Mouse (Mus musculus) heart, embryonic 12.5 days (tissue): Measurements from ENCODE around the gene Slc23a2. TPM values are rescaled to one million over a fixed set of nuclear protein-coding genes. Genes with fewer than 3 reads are reported as not detected.

Experiments
- ATAC-seq: fragments of 200-750 bp; cut with Nextera tagmentation; 2 replicates; pipeline ENCODE4 v1.8.0; 2017; ENCODE audit warnings: moderate TSS enrichment, moderate library complexity; ENCODE audit not compliant: insufficient number of reproducible peaks, low FRiP score
- H3K27ac ChIP-seq: fragments of 300-500 bp; sonication (generic); 2 replicates; pipeline ENCODE4 v1.5.1; 2016; ENCODE audit warnings: mild to moderate bottlenecking, moderate library complexity; ENCODE audit not compliant: poor library complexity, severe bottlenecking
- H3K27me3 ChIP-seq: fragments of 300-500 bp; sonication (generic); replicated peaks from 2 replicates; pipeline ENCODE4 v1.6.1; 2016; ENCODE audit warnings: mild to moderate bottlenecking, moderate library complexity
- H3K36me3 ChIP-seq: fragments of 300-500 bp; sonication (generic); 2 replicates; pipeline ENCODE4 v1.6.1; 2016; ENCODE audit warnings: mild to moderate bottlenecking, moderate library complexity
- H3K4me1 ChIP-seq: fragments of 300-500 bp; sonication (generic); replicated peaks from 2 replicates; pipeline ENCODE4 v1.6.1; 2016; ENCODE audit warnings: mild to moderate bottlenecking
- H3K4me2 ChIP-seq: fragments of 300-500 bp; sonication (generic); 2 replicates; pipeline ENCODE4 v1.6.1; 2016; ENCODE audit warnings: mild to moderate bottlenecking, moderate library complexity
- H3K4me3 ChIP-seq: fragments of 300-500 bp; sonication (generic); 2 replicates; pipeline ENCODE4 v1.5.1; 2016; ENCODE audit warnings: mild to moderate bottlenecking
- H3K9ac ChIP-seq: fragments of 300-500 bp; sonication (generic); 2 replicates; pipeline ENCODE4 v1.6.1; 2016; ENCODE audit warnings: mild to moderate bottlenecking, moderate library complexity
- H3K9me3 ChIP-seq: fragments of 300-500 bp; sonication (generic); replicated peaks from 2 replicates; pipeline ENCODE4 v1.6.1; 2016; ENCODE audit warnings: mild to moderate bottlenecking, moderate library complexity
- WGBS: fragments of 180-500 bp; shearing (Covaris S2); methylation state at CpG from one replicate; pipeline ENCODE4 v1.1.7; 2016; 5-methylcytosine and 5-hydroxymethylcytosine counted together
- polyA plus RNA-seq: library from polyadenylated mRNA; unstranded; fragments of >200 nt; fragmentation: Nextera tagmentation; extraction: Ambion mirVana; gene quantifications from 2 replicates; pipeline ENCODE4 v1.2.1, GENCODE M21; 2016

Slc23a2 gene
- polyA plus RNA-seq, 1 experiment from 2014 or later: 12.1 TPM

DNA sequence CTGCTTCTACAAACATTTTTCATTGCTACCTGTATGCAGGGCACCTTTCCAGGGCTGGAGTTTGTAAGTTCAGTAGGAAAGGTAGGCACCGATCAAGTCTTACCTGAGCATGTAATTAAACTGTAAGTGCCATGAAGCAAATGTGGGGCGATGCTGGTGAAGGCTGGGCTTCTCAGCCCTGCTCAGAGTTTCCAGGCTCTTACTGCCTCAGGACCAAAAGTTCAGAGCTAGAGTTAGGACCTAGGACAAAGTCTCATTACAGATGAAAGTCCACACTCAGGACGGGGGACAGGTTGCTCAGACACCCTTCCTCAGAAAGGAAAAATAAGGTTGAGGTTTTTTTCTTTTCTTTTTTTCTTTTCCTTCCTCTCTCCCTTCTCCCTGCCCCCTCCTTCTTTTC is 95.4 kb downstream of the Slc23a2 start:
- no peak overlapping the region for H3K4me3 ChIP-seq
- H3K27ac ChIP-seq: no peak overlapping the region
- no peak overlapping the region for H3K9ac ChIP-seq
- peaks cover 10% of the 10 kb centered on the region for H3K4me1 ChIP-seq
- 75% methylated on average over 3 of the region's 3 CpGs for WGBS
- no peaks in the 10 kb centered on the region for H3K27me3 ChIP-seq
- no peaks in the 10 kb centered on the region for H3K9me3 ChIP-seq
- no peak for ATAC-seq
- no peak overlapping the region for H3K4me2 ChIP-seq
- peaks cover 2% of the 10 kb centered on the region; the same call in 1 of the 2 replicates for H3K36me3 ChIP-seq

- H3K9ac ChIP-seq: no peak overlapping the region
- H3K4me1 ChIP-seq: peaks cover 13% of the 10 kb centered on the region
- no peak for ATAC-seq
- no peak overlapping the region for H3K27ac ChIP-seq
- no peak overlapping the region for H3K4me2 ChIP-seq
- WGBS: 68% methylated on average over 11 of the region's 11 CpGs
- H3K4me3 ChIP-seq: no peak overlapping the region
- H3K9me3 ChIP-seq: no peaks in the 10 kb centered on the region
- H3K36me3 ChIP-seq: peaks cover 2% of the 10 kb centered on the region; the same call in 1 of the 2 replicates
- no peaks in the 10 kb centered on the region for H3K27me3 ChIP-seq
These were observed 96.7 kb downstream of the Slc23a2 start for GRCm38 (mm10) chr2:132048143-132048772.

DNA sequence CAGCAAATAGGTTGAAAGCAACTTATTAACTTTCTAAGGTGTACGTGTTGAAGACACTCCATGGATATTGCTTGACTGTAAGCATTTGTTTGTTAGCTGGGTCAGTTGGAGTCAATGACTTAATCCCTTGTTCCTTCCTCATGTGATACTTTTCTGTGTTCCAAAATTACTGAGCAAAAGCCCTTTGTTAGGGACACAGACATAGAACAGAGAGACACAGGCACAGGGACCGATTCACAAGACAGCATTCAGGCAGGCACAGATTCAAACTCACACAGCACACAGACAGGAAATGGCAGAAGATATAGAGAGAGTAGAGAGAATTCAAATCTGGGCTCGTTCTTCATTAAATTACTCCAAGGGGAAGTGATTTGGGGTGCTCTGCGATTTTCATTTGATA is 97.5 kb downstream of the Slc23a2 start:
- H3K27me3 ChIP-seq: no peaks in the 10 kb centered on the region
- H3K4me3 ChIP-seq: no peak overlapping the region
- no peak for ATAC-seq
- peaks cover 22% of the 10 kb centered on the region for H3K4me1 ChIP-seq
- H3K4me2 ChIP-seq: no peak overlapping the region
- H3K9me3 ChIP-seq: no peaks in the 10 kb centered on the region
- no peak overlapping the region for H3K9ac ChIP-seq
- WGBS: 59% methylated on average over 4 of the region's 4 CpGs
- H3K27ac ChIP-seq: no peak overlapping the region
- no peaks in the 10 kb centered on the region for H3K36me3 ChIP-seq

- Histone ChIP-seq H3K27me3 (no peaks in the 10 kb centered on the region), H3K4me1 (peaks cover 22% of the 10 kb centered on the region), H3K9me3 (no peaks in the 10 kb centered on the region), H3K4me2 (no peak overlapping the region), H3K27ac (no peak overlapping the region), H3K4me3 (no peak overlapping the region), H3K36me3 (no peaks in the 10 kb centered on the region), H3K9ac (no peak overlapping the region)
- no peak for ATAC-seq
- WGBS: 89% methylated on average over 4 of the region's 4 CpGs
These were observed 98.2 kb downstream of the Slc23a2 start for GRCm38 (mm10) chr2:132046659-132047058.

GRCm38 (mm10) chr2:132044320-132045274 is 100.3 kb downstream of the Slc23a2 start:
- no peaks in the 10 kb centered on the region for H3K27me3 ChIP-seq
- no peaks in the 10 kb centered on the region for H3K36me3 ChIP-seq
- H3K4me3 ChIP-seq: no peak overlapping the region
- H3K4me1 ChIP-seq: peaks cover 18% of the 10 kb centered on the region
- no peak overlapping the region for H3K4me2 ChIP-seq
- no peak overlapping the region for H3K27ac ChIP-seq
- no peak for ATAC-seq
- H3K9me3 ChIP-seq: no peaks in the 10 kb centered on the region
- H3K9ac ChIP-seq: no peak overlapping the region
- 84% methylated on average over 15 of the region's 15 CpGs for WGBS

- Histone ChIP-seq H3K4me2 (peak overlapping the region; percentile 51), H3K9me3 (no peaks in the 10 kb centered on the region), H3K27me3 (no peaks in the 10 kb centered on the region), H3K27ac (peak overlapping the region; percentile 52), H3K4me3 (no peak overlapping the region), H3K4me1 (peaks cover 14% of the 10 kb centered on the region), H3K9ac (no peak overlapping the region; the same call in 1 of the 2 replicates), H3K36me3 (no peaks in the 10 kb centered on the region)
- WGBS: 13% methylated on average over 13 of the region's 13 CpGs
- ATAC-seq: peak; percentile 69
These were observed 101.7 kb downstream of the Slc23a2 start for GRCm38 (mm10) chr2:132043101-132043621.

DNA sequence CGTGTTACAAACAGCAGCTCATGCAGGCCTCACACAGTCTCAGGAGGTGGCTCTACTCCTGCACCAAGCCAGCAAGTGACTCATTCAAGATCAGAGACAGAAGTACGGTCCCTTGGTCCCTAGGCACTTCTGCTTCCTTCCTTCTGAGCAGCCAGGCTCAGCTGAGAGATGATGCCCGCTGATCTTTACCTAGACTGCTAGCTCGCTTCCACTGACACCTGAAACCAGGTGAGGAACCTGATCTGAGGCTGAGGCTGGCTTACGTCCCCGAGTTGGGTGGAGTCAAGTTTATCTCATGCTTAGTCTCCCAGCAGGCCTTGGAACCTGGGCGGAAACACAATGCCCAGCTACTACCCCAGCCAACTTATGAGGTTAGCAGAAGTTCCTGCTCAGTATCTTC is 105.0 kb downstream of the Slc23a2 start:
- no peak overlapping the region for H3K4me3 ChIP-seq
- H3K27ac ChIP-seq: no peak overlapping the region
- H3K27me3 ChIP-seq: no peaks in the 10 kb centered on the region
- H3K4me2 ChIP-seq: no peak overlapping the region
- no peak for ATAC-seq
- H3K9me3 ChIP-seq: no peaks in the 10 kb centered on the region
- H3K9ac ChIP-seq: no peak overlapping the region
- 48% methylated on average over 7 of the region's 7 CpGs for WGBS
- peaks cover 17% of the 10 kb centered on the region for H3K4me1 ChIP-seq
- H3K36me3 ChIP-seq: no peaks in the 10 kb centered on the region

DNA sequence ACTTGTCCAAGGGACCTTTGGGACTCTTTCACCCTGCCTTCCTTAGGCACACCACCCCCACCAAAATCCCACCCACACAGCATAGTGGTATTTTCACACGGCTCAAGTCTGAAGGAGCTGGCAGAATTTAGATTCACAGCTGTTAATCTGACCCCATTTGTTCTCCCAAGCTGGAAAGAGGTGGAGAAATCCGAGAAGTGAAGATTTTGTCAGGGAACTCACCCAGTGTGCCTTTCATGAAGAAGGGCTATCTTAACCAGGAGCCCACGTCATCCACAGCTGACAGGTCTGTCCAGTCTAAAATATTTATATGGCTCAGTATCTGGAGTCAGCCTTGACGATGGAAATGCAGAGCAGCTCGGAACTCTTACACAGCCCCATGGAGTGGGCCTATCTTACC is 108.6 kb downstream of the Slc23a2 start:
- no peak for ATAC-seq
- H3K27ac ChIP-seq: no peak overlapping the region
- H3K4me1 ChIP-seq: 0 out of 2 replicates have a peak, but pooled peaks cover 3% of the 10 kb centered on the region
- H3K4me3 ChIP-seq: no peak overlapping the region
- 68% methylated on average over 5 of the region's 5 CpGs for WGBS
- no peaks in the 10 kb centered on the region for H3K36me3 ChIP-seq
- no peaks in the 10 kb centered on the region for H3K9me3 ChIP-seq
- no peak overlapping the region for H3K4me2 ChIP-seq
- 0 out of 2 replicates have a peak, but pooled peaks cover 4% of the 10 kb centered on the region for H3K27me3 ChIP-seq
- no peak overlapping the region for H3K9ac ChIP-seq

DNA sequence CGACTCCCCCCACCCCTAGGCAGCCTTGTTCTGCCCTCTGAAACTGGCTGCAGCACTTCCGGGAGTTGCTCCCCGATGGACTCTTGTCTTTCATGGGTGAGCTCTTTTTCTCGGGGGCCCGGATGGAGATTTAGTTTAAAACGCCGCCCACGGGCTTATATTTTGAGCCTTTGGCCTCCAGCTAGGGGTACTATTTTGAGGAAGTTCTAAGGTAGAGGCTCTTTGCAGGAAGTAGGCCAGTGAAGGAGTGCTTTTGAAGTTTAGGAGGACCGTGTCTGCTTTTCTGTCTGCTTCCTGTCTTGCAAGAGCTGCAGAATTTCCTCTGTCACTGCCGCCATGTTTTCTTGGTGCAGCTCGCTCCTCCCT is 109.5 kb downstream of the Slc23a2 start:
- no peak overlapping the region for H3K4me2 ChIP-seq
- no peak overlapping the region for H3K27ac ChIP-seq
- 65% methylated on average over 11 of the region's 11 CpGs for WGBS
- H3K27me3 ChIP-seq: 0 out of 2 replicates have a peak, but pooled peaks cover 6% of the 10 kb centered on the region
- H3K36me3 ChIP-seq: no peaks in the 10 kb centered on the region
- no peak overlapping the region for H3K4me3 ChIP-seq
- peaks cover 9% of the 10 kb centered on the region for H3K4me1 ChIP-seq
- ATAC-seq: no peak
- no peak overlapping the region for H3K9ac ChIP-seq
- H3K9me3 ChIP-seq: no peaks in the 10 kb centered on the region

- H3K4me3 ChIP-seq: no peak overlapping the region
- no peaks in the 10 kb centered on the region for H3K36me3 ChIP-seq
- ATAC-seq: no peak
- no peak overlapping the region for H3K4me2 ChIP-seq
- peaks cover 11% of the 10 kb centered on the region for H3K4me1 ChIP-seq
- H3K9me3 ChIP-seq: no peaks in the 10 kb centered on the region
- no peak overlapping the region for H3K9ac ChIP-seq
- 64% methylated on average over 4 of the region's 4 CpGs for WGBS
- 0 out of 2 replicates have a peak, but pooled peaks cover 6% of the 10 kb centered on the region for H3K27me3 ChIP-seq
- H3K27ac ChIP-seq: no peak overlapping the region
These were observed 110.1 kb downstream of the Slc23a2 start for GRCm38 (mm10) chr2:132034590-132035469.
